Mouse (Mus musculus) thymus, adult 2 months (tissue): Measurements from ENCODE around the gene Ldhc. TPM values are rescaled to one million over a fixed set of nuclear protein-coding genes. Genes with fewer than 3 reads are reported as not detected.

ENCODE experiments used
- DNase-seq: peaks from one replicate; pipeline ENCODE4 v3.0.0; 2021
- H3K27ac ChIP-seq: fragments of 200-500 bp; 2 replicates; pipeline ENCODE4 v1.5.1; 2012; ENCODE audit warnings: low read length, control low read depth; ENCODE audit not compliant: control insufficient read depth, insufficient read depth
- H3K27me3 ChIP-seq: fragments of 200-500 bp; 2 replicates; pipeline ENCODE4 v1.6.1; 2012; ENCODE audit warnings: mild to moderate bottlenecking, low read length, moderate library complexity, mixed read lengths; ENCODE audit not compliant: control insufficient read depth, insufficient read depth
- H3K36me3 ChIP-seq: fragments of 200-500 bp; 2 replicates; pipeline ENCODE4 v1.6.1; 2012; ENCODE audit warnings: mild to moderate bottlenecking, low read length, moderate library complexity; ENCODE audit not compliant: control insufficient read depth, insufficient read depth
- H3K4me1 ChIP-seq: fragments of 200-500 bp; replicated peaks from 2 replicates; pipeline ENCODE4 v1.6.1; 2012; ENCODE audit warnings: low read length; ENCODE audit not compliant: control insufficient read depth, insufficient read depth
- H3K4me3 ChIP-seq: fragments of 200-500 bp; 2 replicates; pipeline ENCODE4 v1.5.1; 2012; ENCODE audit warnings: mild to moderate bottlenecking, low read length, control low read depth, moderate library complexity; ENCODE audit not compliant: control insufficient read depth, insufficient read depth
- CTCF ChIP-seq: fragments of 200-500 bp; IDR thresholded peaks from 2 replicates; pipeline ENCODE4 v1.5.1; 2012; ENCODE audit warnings: mild to moderate bottlenecking, control low read depth, low read length, moderate library complexity, borderline replicate concordance; ENCODE audit not compliant: control insufficient read depth, poor library complexity, insufficient read depth; ENCODE audit errors: extremely low read depth
- POLR2A ChIP-seq: fragments of 200-500 bp; IDR thresholded peaks from 2 replicates; pipeline ENCODE4 v1.6.1; 2012; ENCODE audit warnings: mild to moderate bottlenecking, low read length, control low read depth, moderate library complexity; ENCODE audit not compliant: control insufficient read depth, poor library complexity, insufficient read depth; ENCODE audit errors: extremely low read depth
- WGBS: fragments of 180-500 bp; shearing (Covaris S2); methylation state at CpG from one replicate; pipeline ENCODE4 v1.1.7; 2018; 5-methylcytosine and 5-hydroxymethylcytosine counted together
- polyA plus RNA-seq: library from polyadenylated mRNA; depleted of rRNA; stranded (reverse); fragments of >200 nt; gene quantifications from 2 replicates; pipeline ENCODE4 v1.2.3, GENCODE M21; 2012

Gene Ldhc
- polyA plus RNA-seq, 1 experiment = 0.20 TPM

DNA sequence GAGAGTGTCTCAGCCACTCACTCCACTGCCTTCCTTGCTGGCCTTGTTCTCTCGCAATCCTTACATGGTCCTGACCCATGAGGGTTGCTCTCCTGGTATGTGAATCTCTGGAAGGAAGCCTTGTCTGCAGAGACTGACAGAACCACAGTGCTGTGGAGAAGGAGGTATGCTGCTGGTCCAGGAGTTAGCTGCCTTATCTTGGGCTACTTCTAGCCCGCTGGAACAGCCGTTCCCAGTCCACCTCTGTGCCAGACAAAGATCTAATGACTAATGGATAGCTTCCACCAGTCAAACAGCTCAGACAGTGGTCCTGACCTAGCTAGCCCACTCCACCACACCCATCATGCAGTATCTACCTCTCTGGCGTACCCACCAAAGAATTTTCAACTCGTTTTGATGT, 24.6 kb upstream of the Ldhc start:
- TF ChIP-seq POLR2A = no peak
- no peak for TF ChIP-seq CTCF
- peaks cover 56% of the 10 kb centered on the region for H3K4me1 ChIP-seq

GRCm38 (mm10) chr7:46837073-46837472, 23.9 kb upstream of the Ldhc start:
- no peak for TF ChIP-seq CTCF
- TF ChIP-seq POLR2A = no peak
- H3K27me3 ChIP-seq = no peaks in the 10 kb centered on the region
- DNase-seq = no peak
- H3K4me1 ChIP-seq = peaks cover 48% of the 10 kb centered on the region
- H3K36me3 ChIP-seq = no peaks in the 10 kb centered on the region
- no peak overlapping the region for H3K4me3 ChIP-seq
- H3K27ac ChIP-seq = no peak overlapping the region
- 89% methylated on average over 5 of the region's 5 CpGs for WGBS

More for the DNA sequence above, 24.6 kb upstream of the Ldhc start:
- H3K4me3 ChIP-seq = no peak overlapping the region
- H3K27me3 ChIP-seq = no peaks in the 10 kb centered on the region
- 91% methylated on average over 5 of the region's 5 CpGs for WGBS
- H3K36me3 ChIP-seq = no peaks in the 10 kb centered on the region
- H3K27ac ChIP-seq = no peak overlapping the region
- no peak for DNase-seq

DNA sequence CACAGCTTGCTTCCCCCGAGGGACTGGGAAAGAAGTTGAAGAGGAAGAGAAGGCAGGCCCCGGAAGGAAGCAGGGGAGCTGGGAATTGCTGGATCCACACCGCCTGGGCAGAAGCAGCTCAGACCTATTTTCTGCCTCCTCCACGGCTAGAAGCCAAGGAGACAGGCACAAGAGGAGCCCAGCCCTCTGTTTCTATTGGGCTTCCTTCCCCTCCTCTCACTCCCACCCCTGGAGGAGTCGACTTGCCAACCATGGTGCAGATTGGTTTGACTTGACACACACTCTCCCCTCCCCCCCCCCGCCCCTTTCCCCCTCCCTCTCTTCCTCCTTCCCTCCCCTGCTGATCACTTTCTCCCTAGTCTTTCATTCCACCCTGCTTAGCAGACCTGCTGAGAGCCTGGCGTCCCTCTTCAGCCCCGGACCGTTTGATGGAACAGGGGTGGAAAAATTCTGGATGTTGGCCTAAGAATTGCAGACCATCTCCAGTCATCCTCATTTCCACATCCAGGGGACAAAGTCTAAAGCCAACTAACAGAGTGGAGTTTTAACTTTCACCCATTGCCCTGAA, 22.8 kb upstream of the Ldhc start:
- Histone ChIP-seq H3K4me1 (peaks cover 38% of the 10 kb centered on the region), H3K4me3 (no peak overlapping the region), H3K27ac (peak overlapping the region; percentile 80), H3K36me3 (no peaks in the 10 kb centered on the region), H3K27me3 (no peaks in the 10 kb centered on the region)
- 7% methylated on average over 9 of the region's 9 CpGs for WGBS
- peak; percentile 34 for DNase-seq
- TF ChIP-seq CTCF (no peak), POLR2A (no peak; the same call in 1 of the 2 replicates)

GRCm38 (mm10) chr7:46838891-46839302, 22.1 kb upstream of the Ldhc start:
- TF ChIP-seq POLR2A = no peak; the same call in 1 of the 2 replicates
- no peak for TF ChIP-seq CTCF
- H3K27ac ChIP-seq = peak overlapping the region; percentile 66
- H3K36me3 ChIP-seq = no peaks in the 10 kb centered on the region
- H3K4me1 ChIP-seq = peaks cover 33% of the 10 kb centered on the region
- 0 out of 2 replicates have a peak overlapping the region, but pooled peaks have one; percentile 10 for H3K4me3 ChIP-seq
- WGBS = 7% methylated on average over 8 of the region's 8 CpGs
- no peaks in the 10 kb centered on the region for H3K27me3 ChIP-seq
- peak; percentile 60 for DNase-seq

- Histone ChIP-seq H3K36me3 (no peaks in the 10 kb centered on the region), H3K4me3 (no peak overlapping the region), H3K27me3 (no peaks in the 10 kb centered on the region), H3K4me1 (peaks cover 31% of the 10 kb centered on the region), H3K27ac (no peak overlapping the region)
- 69% methylated on average over 7 of the region's 7 CpGs for WGBS
- DNase-seq = no peak
- no peak for TF ChIP-seq CTCF
- no peak for TF ChIP-seq POLR2A
Measured at GRCm38 (mm10) chr7:46839446-46839845, 21.6 kb upstream of the Ldhc start.

- Histone ChIP-seq H3K4me1 (peaks cover 31% of the 10 kb centered on the region), H3K4me3 (no peak overlapping the region), H3K27me3 (no peaks in the 10 kb centered on the region), H3K36me3 (no peaks in the 10 kb centered on the region), H3K27ac (no peak overlapping the region)
- WGBS = 95% methylated on average over 5 of the region's 5 CpGs
- TF ChIP-seq CTCF (no peak), POLR2A (no peak)
- no peak for DNase-seq
Measured at GRCm38 (mm10) chr7:46839861-46840260, 21.1 kb upstream of the Ldhc start.
